Mouse (Mus musculus): ENCODE data around the gene Rbl2.

Rbl2 gene

GRCm38 (mm10) chr8:91069834-91070233, at the start of gene Rbl2:
TSS of gene Rbl2 (plus strand) at chr8:91070057.
- WGBS = under 1% methylated on average over 25 of the region's 25 CpGs

DNA sequence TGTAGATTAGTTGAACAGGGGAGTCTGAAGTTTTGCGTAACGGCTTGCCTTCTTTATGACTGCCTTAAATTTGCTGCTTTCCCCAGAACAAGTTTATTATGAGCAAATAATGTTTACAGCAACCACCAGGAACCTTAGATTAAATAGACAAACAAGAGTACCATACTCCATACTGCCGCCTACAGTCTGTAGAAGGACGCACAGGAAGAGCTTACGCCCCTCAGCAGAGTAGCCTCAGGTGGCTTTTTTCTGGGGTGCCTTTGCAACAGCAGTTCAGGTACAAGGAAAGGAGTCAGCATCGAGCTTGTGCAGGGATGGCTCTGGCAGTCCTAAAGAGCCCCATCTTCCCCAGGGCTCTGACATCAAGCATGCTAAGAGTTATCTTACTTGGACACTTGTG, 35.4 kb upstream of the Rbl2 start:
- 77% methylated on average over 6 of the region's 6 CpGs for WGBS

DNA sequence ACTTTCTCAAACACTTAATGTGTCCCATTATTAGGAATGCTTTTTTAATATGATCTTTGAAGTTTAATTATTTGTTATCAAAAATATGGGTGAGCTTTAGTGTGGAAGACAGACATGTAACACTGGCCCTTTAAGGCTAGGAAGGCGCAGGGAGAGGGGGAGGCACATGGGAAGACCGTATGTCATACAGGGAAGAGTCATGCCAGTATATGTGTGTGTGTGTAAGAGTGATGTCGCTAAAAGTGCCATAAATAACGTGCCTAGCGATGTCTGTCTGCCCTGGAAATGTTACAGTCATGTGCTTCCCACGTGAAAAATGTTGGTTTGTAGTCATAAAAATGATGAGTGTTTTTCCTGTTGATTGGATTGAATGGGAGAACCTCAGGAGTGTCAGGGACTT, 33.0 kb upstream of the Rbl2 start:
- 56% methylated on average over 6 of the region's 6 CpGs for WGBS

DNA sequence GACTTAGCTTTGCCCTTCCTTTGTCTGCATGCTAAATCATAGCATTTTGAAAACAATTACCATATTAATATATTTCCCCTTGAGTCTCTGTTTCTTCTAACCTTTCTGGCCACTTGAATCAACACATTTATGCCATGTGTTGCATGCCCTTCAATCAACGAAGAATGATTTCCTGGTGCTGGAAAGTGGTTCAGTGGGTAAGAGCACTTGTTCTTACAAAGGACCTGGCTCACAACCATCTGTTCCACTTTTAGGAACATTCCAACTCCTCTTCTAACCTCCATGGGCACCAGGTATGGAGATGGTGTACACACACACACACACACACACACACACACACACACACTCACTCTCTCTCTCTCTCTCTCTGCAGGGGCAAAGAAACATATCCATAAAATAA, 31.2 kb upstream of the Rbl2 start:
- WGBS = 73% methylated on average over 1 of the region's 1 CpGs

DNA sequence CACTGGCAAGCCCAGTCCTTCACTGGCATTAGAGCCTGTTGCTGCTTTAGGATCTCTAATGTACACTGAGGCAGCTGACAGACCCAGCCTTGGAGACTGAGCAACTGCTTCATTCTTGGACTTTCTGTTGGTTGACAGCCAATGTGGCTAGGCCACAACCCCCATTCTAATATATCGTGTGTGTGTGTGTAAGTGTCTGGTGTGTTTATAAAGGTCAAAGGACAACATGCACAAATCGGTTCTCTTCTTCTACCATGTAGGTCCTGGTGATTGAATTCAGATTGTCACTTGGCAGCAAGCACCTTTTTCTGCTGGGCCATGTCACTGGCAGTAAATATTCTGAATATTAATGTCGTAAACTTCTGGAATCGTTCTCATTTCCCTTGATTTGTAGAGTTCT, 23.5 kb upstream of the Rbl2 start:
- 78% methylated on average over 4 of the region's 4 CpGs for WGBS

DNA sequence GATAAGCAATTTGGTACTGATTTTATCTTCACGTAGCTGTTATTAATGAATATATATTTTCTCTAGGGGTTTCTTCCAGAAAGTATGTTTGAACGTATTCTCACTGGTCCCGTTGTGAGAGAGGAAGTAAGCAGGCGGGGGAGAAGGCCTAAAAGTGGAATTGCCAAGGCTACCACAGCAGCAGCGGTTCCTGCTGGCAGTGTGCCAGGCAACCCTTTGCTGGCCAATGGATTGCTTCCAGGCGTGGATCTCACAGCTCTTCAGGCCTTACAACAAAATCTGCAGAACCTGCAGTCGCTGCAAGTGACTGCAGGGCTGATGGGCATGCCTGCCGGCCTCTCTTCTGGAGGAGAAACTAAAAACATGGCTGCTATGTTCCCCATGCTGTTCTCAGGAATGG, 18.8 kb upstream of the Rbl2 start:
- WGBS = 13% methylated on average over 8 of the region's 8 CpGs

GRCm38 (mm10) chr8:91054418-91054817, 15.4 kb upstream of the Rbl2 start:
- 96% methylated on average over 4 of the region's 4 CpGs for WGBS

DNA sequence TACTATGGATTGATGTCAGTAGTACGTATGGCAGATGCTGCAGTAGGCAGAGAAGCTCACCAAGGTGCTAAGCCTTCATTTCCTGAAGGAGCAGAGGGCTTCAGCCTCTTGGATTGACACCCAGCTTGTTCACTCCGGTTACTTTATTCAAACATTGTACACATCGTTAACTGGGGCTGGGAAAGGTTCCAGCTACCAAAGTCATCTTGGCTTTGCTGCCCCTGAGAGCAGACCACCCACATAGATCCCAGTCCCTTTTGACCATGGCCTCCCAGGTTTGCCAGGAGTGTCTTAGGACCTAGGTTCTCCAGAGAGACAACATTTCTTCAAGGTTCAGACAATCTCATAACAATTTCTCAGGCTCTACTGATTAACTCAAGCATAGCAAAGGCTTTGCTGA, 13.0 kb upstream of the Rbl2 start:
- 38% methylated on average over 3 of the region's 3 CpGs for WGBS

DNA sequence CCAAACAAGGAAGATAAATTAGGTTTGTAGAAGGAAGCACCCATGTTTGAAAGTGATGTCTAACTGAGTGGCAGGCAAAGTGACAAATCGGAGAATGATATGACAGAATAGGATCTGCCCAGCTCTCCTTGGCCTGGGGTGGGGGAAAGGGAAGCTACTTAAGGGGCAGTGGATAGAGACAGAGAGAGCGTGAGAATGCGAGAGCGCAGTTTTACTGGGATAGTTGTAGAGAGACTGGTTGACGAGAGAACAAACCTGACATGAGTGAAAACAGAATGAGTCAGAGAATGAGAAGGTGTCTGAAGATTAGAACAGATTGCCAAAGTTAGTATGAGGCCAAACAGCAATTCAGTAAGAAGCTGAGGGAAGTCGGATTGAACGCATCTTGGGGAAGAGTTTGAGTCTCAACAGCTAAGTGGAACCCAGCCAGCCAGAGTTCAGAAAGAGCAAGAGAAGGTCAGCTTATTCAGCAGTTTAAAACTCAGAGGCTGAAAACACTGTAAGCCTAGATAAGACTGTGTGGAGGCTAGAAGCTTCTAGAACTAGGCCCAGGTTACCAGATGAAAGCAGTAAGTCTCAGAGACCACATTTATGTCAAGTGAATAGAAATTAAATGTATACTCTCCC, 9.9 kb upstream of the Rbl2 start:
- WGBS = 54% methylated on average over 7 of the region's 7 CpGs

GRCm38 (mm10) chr8:91060555-91061471, 9.0 kb upstream of the Rbl2 start:
- WGBS = 79% methylated on average over 19 of the region's 19 CpGs

DNA sequence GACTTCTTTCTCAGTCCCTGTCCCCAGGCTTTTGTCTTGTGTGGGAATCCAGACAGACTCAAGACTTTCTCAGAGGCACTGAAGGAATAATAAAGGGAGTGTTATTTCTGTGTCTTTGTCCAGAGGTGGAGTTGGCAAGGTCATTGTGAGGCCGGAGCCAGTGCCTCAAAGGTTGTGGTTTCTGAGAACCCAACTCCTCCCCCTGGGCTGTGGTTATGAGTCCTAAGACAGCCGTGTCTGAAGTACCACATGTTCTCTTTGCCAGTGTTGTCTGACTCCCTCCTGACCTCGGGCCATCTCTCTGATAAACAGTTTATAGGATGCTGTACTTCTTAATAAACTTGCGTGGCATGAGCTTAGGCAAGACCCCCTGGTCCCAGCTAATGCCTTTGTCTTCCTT, 4.7 kb upstream of the Rbl2 start:
- 79% methylated on average over 4 of the region's 4 CpGs for WGBS

DNA sequence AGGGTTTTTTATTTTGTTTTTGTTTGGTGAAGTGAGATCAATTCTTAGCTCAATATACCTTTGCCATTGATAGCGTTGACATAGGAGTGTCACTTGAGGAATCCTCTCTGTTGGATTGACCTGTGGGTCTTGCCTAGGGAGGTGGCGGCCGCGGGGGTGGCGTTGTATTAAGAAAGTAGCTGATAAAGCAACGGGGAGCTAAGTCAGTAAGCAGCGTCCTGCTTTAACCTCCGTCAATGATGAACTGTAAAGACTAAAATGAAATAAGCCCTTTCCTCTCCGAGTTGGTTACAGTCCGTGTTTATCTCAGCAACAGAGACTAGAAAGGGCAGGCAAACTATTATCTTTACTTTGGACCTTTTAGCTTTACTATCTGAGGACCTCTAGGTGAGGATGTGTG, 450 bp upstream of the Rbl2 start:
- WGBS = 8% methylated on average over 10 of the region's 10 CpGs

GRCm38 (mm10) chr8:91070275-91070859, 510 bp downstream of the Rbl2 start:
- under 1% methylated on average over 34 of the region's 34 CpGs for WGBS

DNA sequence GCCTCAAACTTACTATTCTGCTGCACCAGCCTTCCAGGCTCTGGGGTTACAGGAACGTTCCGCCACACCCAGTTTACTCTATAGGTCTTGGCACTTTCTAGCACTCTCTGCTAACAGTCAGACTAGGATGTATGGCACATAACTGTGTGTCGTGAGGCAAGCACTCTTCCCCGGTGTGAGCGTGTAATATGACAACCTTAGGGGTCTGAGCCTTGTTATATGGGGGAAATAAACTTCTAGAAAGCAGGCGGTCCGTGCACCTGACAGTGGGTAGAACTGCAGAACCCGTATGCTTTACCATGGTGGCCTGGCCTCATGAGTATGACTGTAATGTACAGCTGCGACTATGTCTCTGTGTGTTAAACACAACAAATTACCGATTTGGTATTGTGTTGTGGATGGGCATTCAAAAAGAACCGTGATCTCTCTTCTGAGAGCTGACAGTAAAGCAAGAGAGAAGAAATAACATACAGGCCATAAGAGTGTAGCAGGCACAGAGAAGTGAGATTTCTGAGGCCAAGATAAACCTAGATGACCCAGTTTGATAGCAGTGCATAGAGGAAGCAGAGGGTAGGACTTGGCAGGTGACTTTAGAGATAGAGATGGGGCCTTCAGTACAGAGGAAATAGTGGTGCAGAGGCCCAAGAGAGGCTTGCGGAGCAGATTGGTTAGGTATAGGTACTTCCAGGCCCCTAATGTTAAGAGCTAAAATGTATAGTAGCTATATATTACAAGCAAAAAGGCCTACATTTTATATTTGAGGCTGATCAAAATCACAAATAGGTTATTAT, 7.4 kb downstream of the Rbl2 start:
- WGBS = 88% methylated on average over 12 of the region's 12 CpGs

DNA sequence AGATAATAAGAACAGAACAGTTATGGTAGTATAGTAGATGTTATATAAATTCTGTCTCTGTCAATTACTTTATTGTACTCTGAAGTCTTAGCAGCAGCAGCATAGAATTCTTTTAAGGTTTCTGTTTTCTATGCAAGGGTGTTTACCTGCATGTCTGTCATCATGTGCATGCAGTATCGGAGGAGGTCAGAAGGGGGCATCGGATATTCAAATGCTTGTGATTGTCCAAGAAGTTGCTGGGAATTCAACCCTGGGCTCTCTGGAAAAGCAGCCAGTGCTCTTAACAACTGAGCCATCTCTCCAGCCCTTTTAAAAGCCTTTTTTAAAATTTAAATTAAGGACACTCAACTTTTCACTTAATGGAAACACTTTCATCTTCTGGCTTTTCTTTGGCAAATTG, 9.8 kb downstream of the Rbl2 start:
- WGBS = 97% methylated on average over 2 of the region's 2 CpGs

GRCm38 (mm10) chr8:91081911-91082310, 12.1 kb downstream of the Rbl2 start:
- WGBS = 80% methylated on average over 7 of the region's 7 CpGs

DNA sequence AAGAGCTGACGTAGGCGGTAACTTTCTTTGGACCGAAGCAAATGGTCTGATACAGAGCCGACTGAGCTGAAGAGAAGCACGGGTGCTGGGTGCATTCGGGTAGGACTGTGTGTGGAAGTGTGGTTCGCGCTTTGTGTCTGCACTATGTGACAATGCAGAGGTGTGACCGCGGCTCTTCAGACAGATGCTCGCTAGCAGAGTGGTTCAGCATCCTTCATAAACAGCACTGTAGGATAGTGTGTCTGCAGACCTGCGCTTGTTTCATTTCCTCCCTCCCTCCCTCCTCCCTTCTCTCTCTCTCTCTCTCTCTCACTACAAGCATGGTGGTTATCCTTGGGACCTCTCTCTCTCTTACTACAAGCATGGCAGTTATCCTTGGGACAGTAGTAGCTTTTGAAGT, 12.6 kb downstream of the Rbl2 start:
- WGBS = 87% methylated on average over 12 of the region's 12 CpGs

DNA sequence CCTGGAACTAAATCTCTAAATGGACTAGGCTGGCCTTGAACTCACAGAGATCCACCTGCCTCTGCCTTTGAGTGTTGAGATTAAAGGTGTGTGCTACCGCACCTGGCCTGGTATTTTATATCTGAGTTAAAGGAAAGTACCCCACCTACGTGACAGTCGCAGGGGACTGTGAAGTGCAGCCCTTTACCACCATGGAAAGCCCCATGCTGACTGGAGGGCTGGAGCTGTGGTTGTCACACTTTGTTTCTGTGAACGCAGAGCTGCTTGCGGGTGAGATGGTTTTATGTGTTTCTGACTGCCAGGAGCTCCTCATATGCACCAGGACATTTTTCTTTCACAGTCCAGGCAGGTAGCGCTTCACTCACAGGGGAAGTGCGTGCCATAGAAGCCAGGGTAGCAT, 18.6 kb downstream of the Rbl2 start:
- 97% methylated on average over 7 of the region's 7 CpGs for WGBS

- WGBS = 93% methylated on average over 2 of the region's 2 CpGs
Measured at GRCm38 (mm10) chr8:91089601-91090000, 19.7 kb downstream of the Rbl2 start.

GRCm38 (mm10) chr8:91094135-91094534, 24.3 kb downstream of the Rbl2 start:
- WGBS = 92% methylated on average over 5 of the region's 5 CpGs

- WGBS = 91% methylated on average over 6 of the region's 6 CpGs
Measured at GRCm38 (mm10) chr8:91098106-91098505, 28.2 kb downstream of the Rbl2 start.

- 93% methylated on average over 12 of the region's 12 CpGs for WGBS
Measured at GRCm38 (mm10) chr8:91106271-91106670, 36.4 kb downstream of the Rbl2 start.

Data from cerebral cortex, adult 2 months (tissue).